Mouse (Mus musculus): ENCODE measurements around the gene Znrd1as. TPM values are rescaled to one million over a fixed set of nuclear protein-coding genes. Genes with fewer than 3 reads are reported as not detected.

Gene Znrd1as
- total and polyA plus RNA-seq, 3 experiments = 1.8 to 2.8 TPM; not detected in 1

DNA sequence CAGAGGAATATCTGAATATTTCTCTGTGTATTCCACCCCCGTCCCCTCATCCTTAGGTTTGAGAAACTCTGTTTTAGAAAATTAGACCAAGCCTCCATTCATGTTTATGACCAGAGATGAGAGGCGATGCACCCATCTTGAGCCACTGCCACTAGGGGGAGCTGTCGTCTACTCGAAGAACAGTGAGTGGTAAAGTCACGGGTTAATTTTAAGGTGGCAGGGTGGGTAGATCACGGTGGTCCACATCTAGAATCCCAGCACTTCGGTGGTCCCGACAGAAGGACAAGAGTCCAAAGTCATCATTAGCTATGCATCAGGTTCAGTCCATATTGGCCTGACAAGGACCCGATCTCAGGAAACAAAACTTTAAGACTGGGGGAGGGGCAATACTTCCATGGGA, 43.3 kb upstream of the Znrd1as start:
- Histone ChIP-seq H3K36me3 (ENCODE audit: control insufficient read depth in 1 of 2, insufficient read depth in 2 of 2, low read length in 2 of 2) (no peaks in the 10 kb centered on the region), H3K9ac (ENCODE audit: control insufficient read depth, low read depth, low read length, poor library complexity, severe bottlenecking) (no peak overlapping the region), H3K4me3 (ENCODE audit: control insufficient read depth in 1 of 2, insufficient read depth in 1 of 2, low read depth in 2 of 2, low read length in 2 of 2) (no peak overlapping the region), H3K9me3 (replicated peaks; ENCODE audit: insufficient read depth, low read length) (no peaks in the 10 kb centered on the region), H3K79me2 (ENCODE audit: control insufficient read depth, insufficient read depth, low read length, poor library complexity) (no peaks in the 10 kb centered on the region), H3K27ac (ENCODE audit: control insufficient read depth, low read depth, low read length) (no peak overlapping the region), H3K4me1 (ENCODE audit: control insufficient read depth in 1 of 2, insufficient read depth in 2 of 2, low read length in 2 of 2) (no peaks in the 10 kb centered on the region), H3K27me3 (ENCODE audit: control insufficient read depth in 1 of 2, insufficient read depth in 2 of 2, low read length in 2 of 2) (peaks cover 6 to 7% of the 10 kb centered on the region in 2 experiments)
- TF ChIP-seq ZC3H11A (IDR thresholded peaks at IDR 0.05; ENCODE audit: low read depth, low read length) (peak; percentile 49), NELFE (IDR thresholded peaks at IDR 0.05; ENCODE audit: low read depth, low read length) (no peak), E2F4 (IDR thresholded peaks at IDR 0.05; ENCODE audit: borderline replicate concordance, low read depth, low read length) (no peak), RAD21 (IDR thresholded peaks at IDR 0.05; ENCODE audit: low read depth, low read length) (peak; percentile 58), SMC3 (IDR thresholded peaks at IDR 0.05; ENCODE audit: low read depth, low read length) (peak; percentile 64), CTCF (IDR thresholded peaks at IDR 0.05 in 2 of 3, conservative IDR thresholded peaks at IDR 0.05 in 1 of 3; ENCODE audit: control insufficient read depth in 1 of 3, insufficient read depth in 1 of 3, low read depth in 2 of 3, low read length in 3 of 3, poor library complexity in 1 of 3, severe bottlenecking in 1 of 3) (peak; percentile 59 to 73 (median 69)), JUND (IDR thresholded peaks at IDR 0.05; ENCODE audit: low read depth, low read length) (0 out of 2 replicates have a peak, but pooled peaks have one; percentile 18), ZNF384 (IDR thresholded peaks at IDR 0.05; ENCODE audit: low read depth, low read length) (no peak), TBP (IDR thresholded peaks at IDR 0.05; ENCODE audit: low read depth, low read length) (no peak), MAZ (IDR thresholded peaks at IDR 0.05; ENCODE audit: low read depth, low read length) (no peak)
- peak; percentile 59 for DNase-seq (ENCODE audit: low read depth, low spot score)

DNA sequence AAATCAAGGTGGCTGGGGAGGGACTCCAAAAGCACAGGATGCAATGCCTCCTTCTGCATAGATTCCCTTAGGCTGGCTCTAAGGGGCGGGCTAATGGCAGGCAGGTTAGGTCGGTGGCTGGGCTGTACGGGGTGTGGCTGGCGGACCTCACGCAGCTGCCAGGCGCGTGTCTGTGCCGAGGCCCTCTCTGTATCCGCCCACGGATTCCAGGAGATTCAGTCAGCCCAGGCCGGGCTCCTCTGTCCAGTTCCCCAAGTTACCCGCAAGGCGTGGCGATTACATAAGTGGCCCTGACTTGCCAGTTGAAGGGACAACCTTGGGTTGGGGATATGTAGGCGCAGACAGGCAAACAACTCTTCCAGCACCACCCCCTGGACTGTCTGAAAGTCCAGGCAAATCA, 38.2 kb upstream of the Znrd1as start:
- no peak overlapping the region for H3K4me3 ChIP-seq (ENCODE audit: control insufficient read depth in 1 of 2, insufficient read depth in 1 of 2, low read depth in 2 of 2, low read length in 2 of 2)
- peaks cover 5 to 9% of the 10 kb centered on the region in 2 experiments for H3K27me3 ChIP-seq (ENCODE audit: control insufficient read depth in 1 of 2, insufficient read depth in 2 of 2, low read length in 2 of 2)
- DNase-seq (ENCODE audit: low read depth, low spot score) = no peak
- TF ChIP-seq MYB (IDR thresholded peaks at IDR 0.05; ENCODE audit: low read depth, low read length) (no peak), TCF12 (IDR thresholded peaks at IDR 0.05; ENCODE audit: low read depth, low read length) (no peak), EP300 (IDR thresholded peaks at IDR 0.05; ENCODE audit: low read depth in 1 of 2, low read length in 2 of 2) (no peak), NRF1 (IDR thresholded peaks at IDR 0.05; ENCODE audit: insufficient read depth, low read depth, low read length, poor library complexity, severe bottlenecking) (no peak), POLR2AphosphoS2 (IDR thresholded peaks at IDR 0.05; ENCODE audit: low read length) (no peak), GABPA (IDR thresholded peaks at IDR 0.05; ENCODE audit: low read depth, low read length) (no peak), MYC (IDR thresholded peaks at IDR 0.05; ENCODE audit: low read depth, low read length) (no peak)
- no peaks in the 10 kb centered on the region for H3K9me3 ChIP-seq (replicated peaks; ENCODE audit: insufficient read depth, low read length)
- H3K9ac ChIP-seq (ENCODE audit: control insufficient read depth, low read depth, low read length, poor library complexity, severe bottlenecking) = no peak overlapping the region
- no peaks in the 10 kb centered on the region for H3K79me2 ChIP-seq (ENCODE audit: control insufficient read depth, insufficient read depth, low read length, poor library complexity)
- no peaks in the 10 kb centered on the region for H3K4me1 ChIP-seq (ENCODE audit: control insufficient read depth in 1 of 2, insufficient read depth in 2 of 2, low read length in 2 of 2)
- no peaks in the 10 kb centered on the region for H3K36me3 ChIP-seq (ENCODE audit: control insufficient read depth in 1 of 2, insufficient read depth in 2 of 2, low read length in 2 of 2)
- no peak overlapping the region for H3K27ac ChIP-seq (ENCODE audit: control insufficient read depth, low read depth, low read length)

Data from MEL (cell line).